Mouse (Mus musculus) heart, postnatal 0 days (tissue): Measurements from ENCODE around the gene Txndc11.

Experiments used
- CTCF ChIP-seq: IDR thresholded peaks from 2 replicates; pipeline ENCODE4 v1.5.1; 2016; ENCODE audit warnings: antibody characterized with exemption, control low read depth, low read depth
- EP300 ChIP-seq: IDR thresholded peaks from 2 replicates; pipeline ENCODE4 v1.6.1; 2016; ENCODE audit warnings: antibody characterized with exemption, low read depth

- TF ChIP-seq CTCF, result no peak
- no peak for TF ChIP-seq EP300
Measured at GRCm38 (mm10) chr16:11164695-11165255, 30.3 kb upstream of the Txndc11 start.
